Mouse (Mus musculus) forebrain, embryonic 14.5 days (tissue): ENCODE measurements around the gene Cnpy3. TPM values are rescaled to one million over a fixed set of nuclear protein-coding genes. Genes with fewer than 3 reads are reported as not detected.

Experiments
- ATAC-seq: fragments of 200-750 bp; cut with Nextera tagmentation; 2 replicates; pipeline ENCODE4 v1.8.0; 2017; ENCODE audit warnings: mild to moderate bottlenecking, moderate library complexity
- DNase-seq: peaks from one replicate; pipeline ENCODE4 v3.0.0-alpha.2; 2015; ENCODE audit warnings: low spot score
- H3K27ac ChIP-seq: fragments of 300-500 bp; sonication (generic); 2 replicates; pipeline ENCODE4 v1.5.1; 2014; ENCODE audit warnings: low read depth, mild to moderate bottlenecking, control low read depth, low read length, moderate library complexity
- H3K27me3 ChIP-seq: fragments of 300-500 bp; sonication (generic); replicated peaks from 2 replicates; pipeline ENCODE4 v1.6.1; 2014; ENCODE audit warnings: low read length, control low read depth, mixed read lengths; ENCODE audit not compliant: control insufficient read depth, insufficient read depth
- H3K36me3 ChIP-seq: fragments of 300-500 bp; sonication (generic); 2 replicates; pipeline ENCODE4 v1.6.1; 2014; ENCODE audit warnings: low read length, control low read depth; ENCODE audit not compliant: control insufficient read depth, insufficient read depth
- H3K4me1 ChIP-seq: fragments of 300-500 bp; sonication (generic); 2 replicates; pipeline ENCODE4 v1.6.1; 2014; ENCODE audit warnings: antibody characterized with exemption, low read length, control low read depth; ENCODE audit not compliant: control insufficient read depth, insufficient read depth
- H3K4me2 ChIP-seq: fragments of 300-500 bp; sonication (generic); 2 replicates; pipeline ENCODE4 v1.6.1; 2014; ENCODE audit warnings: mild to moderate bottlenecking, control low read depth, low read length
- H3K4me3 ChIP-seq: fragments of 300-500 bp; sonication (generic); 2 replicates; pipeline ENCODE4 v1.5.1; 2014; ENCODE audit warnings: low read depth, low read length, control low read depth
- H3K9ac ChIP-seq: fragments of 300-500 bp; sonication (generic); 2 replicates; pipeline ENCODE4 v1.6.1; 2014; ENCODE audit warnings: mild to moderate bottlenecking, low read length, control low read depth, moderate library complexity
- H3K9me3 ChIP-seq: fragments of 300-500 bp; sonication (generic); replicated peaks from 2 replicates; pipeline ENCODE4 v1.6.1; 2016; ENCODE audit warnings: low read length, control low read depth, mixed read lengths; ENCODE audit not compliant: control insufficient read depth
- WGBS: fragments of 180-500 bp; shearing (Covaris S2); extraction: QIAGEN DNeasy Blood & Tissue Kit; methylation state at CpG from one replicate; pipeline ENCODE4 v1.1.7; 2014; 5-methylcytosine and 5-hydroxymethylcytosine counted together
- polyA plus RNA-seq: library from polyadenylated mRNA; unstranded; fragments of >200 nt; fragmentation: Nextera tagmentation; extraction: Ambion mirVana; gene quantifications from 2 replicates; pipeline ENCODE4 v1.2.1, GENCODE M21; 2014

Cnpy3 gene
- polyA plus RNA-seq, 1 experiment from 2014 or later, result 54.1 TPM

DNA sequence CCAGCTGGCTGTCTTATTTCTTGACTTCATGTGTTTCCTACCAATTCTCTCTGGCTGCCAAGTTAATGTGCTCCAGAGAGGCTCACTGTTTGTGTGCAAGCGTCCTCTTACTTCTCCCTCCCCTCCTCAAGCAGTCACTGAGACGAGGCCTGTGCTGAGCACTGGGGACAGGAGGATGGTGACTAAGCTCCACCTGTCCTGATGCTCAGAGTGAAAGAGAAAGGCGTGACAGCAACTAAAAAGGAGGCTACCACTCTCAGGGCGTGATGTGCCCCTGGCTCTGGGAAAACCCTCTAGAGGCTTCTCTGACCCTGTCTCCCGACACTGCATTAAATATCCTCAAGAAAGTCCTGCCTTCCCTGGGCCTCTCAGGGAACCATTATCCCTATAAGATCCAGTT lies 2.7 kb downstream of the Cnpy3 start:
- H3K9ac ChIP-seq, result no peak overlapping the region
- peaks cover 25% of the 10 kb centered on the region for H3K36me3 ChIP-seq
- H3K27ac ChIP-seq, result no peak overlapping the region
- 95% methylated on average over 5 of the region's 5 CpGs for WGBS
- H3K4me1 ChIP-seq, result peaks cover 13% of the 10 kb centered on the region
- ATAC-seq, result no peak
- H3K4me3 ChIP-seq, result no peak overlapping the region
- DNase-seq, result no peak
- no peak overlapping the region for H3K4me2 ChIP-seq
- H3K27me3 ChIP-seq, result no peaks in the 10 kb centered on the region
- H3K9me3 ChIP-seq, result no peaks in the 10 kb centered on the region

DNA sequence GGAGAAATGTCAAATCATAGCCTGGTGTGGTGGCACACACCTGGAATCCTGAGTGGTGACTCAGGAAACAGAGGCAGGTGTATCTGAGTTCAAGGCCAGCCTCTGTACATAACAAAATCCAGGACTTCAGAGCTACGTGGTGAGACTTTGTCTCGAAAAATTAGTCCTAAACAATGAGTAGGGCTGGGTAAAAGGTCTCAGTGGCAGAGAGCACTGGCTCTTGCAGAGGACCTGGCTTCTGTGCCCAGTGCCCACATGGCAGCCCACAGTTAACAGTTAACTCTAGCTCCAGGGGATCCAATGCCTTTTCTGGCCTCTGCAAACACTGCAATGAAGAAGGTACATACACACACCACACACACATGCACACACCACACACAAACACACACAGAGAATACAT lies 4.2 kb downstream of the Cnpy3 start:
- peaks cover 35% of the 10 kb centered on the region for H3K36me3 ChIP-seq
- H3K27ac ChIP-seq, result no peak overlapping the region
- 90% methylated on average over 2 of the region's 2 CpGs for WGBS
- no peak for DNase-seq
- no peak overlapping the region for H3K9ac ChIP-seq
- H3K4me1 ChIP-seq, result peaks cover 13% of the 10 kb centered on the region
- no peaks in the 10 kb centered on the region for H3K9me3 ChIP-seq
- no peak for ATAC-seq
- no peak overlapping the region for H3K4me3 ChIP-seq
- no peak overlapping the region for H3K4me2 ChIP-seq
- no peaks in the 10 kb centered on the region for H3K27me3 ChIP-seq

DNA sequence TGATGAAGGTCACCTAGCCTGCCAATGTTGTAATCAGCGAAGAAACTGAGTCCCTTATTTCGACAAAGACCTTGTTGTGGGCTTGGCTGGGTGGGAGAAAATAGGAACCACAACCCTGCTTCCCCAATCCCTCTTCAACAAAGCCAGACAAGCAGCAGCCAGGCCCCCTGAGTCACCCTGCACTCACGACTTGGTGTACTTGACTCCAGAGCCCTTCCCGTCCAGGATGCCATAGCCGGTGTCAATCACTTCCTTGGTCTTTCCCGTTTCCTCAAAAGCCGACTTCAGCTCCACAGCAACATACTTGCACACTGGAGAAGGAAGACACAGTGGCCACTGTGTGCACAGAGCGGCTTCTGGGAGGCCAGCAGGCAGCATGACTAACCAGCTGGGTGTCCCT lies 4.8 kb downstream of the Cnpy3 start:
- Histone ChIP-seq H3K27ac (no peak overlapping the region), H3K36me3 (peaks cover 39% of the 10 kb centered on the region), H3K4me2 (no peak overlapping the region), H3K9me3 (no peaks in the 10 kb centered on the region), H3K27me3 (no peaks in the 10 kb centered on the region), H3K4me3 (no peak overlapping the region), H3K4me1 (peaks cover 8% of the 10 kb centered on the region), H3K9ac (no peak overlapping the region)
- ATAC-seq (no peak), DNase-seq (no peak)
- WGBS, result 86% methylated on average over 8 of the region's 8 CpGs

DNA sequence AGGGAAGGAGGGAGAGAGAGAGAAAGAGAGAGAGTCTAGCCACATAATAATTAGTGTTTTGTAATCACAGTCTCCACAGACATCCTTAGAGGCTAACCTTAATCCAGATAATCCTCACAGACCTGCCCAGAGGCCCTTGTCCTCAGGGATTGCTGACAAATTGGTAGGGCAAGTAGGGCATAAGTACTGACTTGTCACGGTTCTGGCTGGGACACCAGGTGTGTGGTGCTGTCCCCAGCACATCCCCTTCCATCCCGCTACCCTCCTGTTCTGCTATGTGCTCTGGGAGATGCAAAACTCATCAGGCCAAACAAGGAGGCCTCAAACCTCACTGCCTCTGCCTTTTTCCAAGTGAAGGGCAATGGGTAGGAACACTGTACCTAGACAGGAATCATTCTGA lies 6.5 kb downstream of the Cnpy3 start:
- Histone ChIP-seq H3K9ac (no peak overlapping the region), H3K4me1 (peaks cover under 1% of the 10 kb centered on the region), H3K27ac (no peak overlapping the region), H3K36me3 (peaks cover 39% of the 10 kb centered on the region), H3K4me2 (no peak overlapping the region), H3K27me3 (no peaks in the 10 kb centered on the region), H3K9me3 (no peaks in the 10 kb centered on the region), H3K4me3 (no peak overlapping the region)
- no peak for ATAC-seq
- DNase-seq, result no peak
- 62% methylated on average over 2 of the region's 2 CpGs for WGBS

DNA sequence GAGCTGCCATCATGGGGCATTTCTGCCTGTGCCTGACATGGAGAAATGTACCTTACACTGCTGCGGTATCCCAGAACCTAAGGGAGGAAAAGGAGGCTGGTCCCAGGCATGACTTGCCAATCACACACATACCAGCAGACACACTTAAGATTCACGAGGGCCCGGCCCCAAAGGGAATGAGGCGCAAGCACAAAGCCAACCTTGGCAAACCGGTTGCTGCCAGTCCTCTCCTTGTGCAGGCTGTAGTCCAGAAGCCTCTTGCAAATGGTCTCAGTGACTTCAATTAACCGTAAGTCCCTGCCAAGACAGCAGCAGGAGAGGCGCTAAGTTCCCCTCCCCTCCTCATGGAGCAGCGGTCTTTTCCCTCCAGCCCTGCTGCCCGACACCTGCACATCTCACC lies 9.0 kb downstream of the Cnpy3 start:
- no peak overlapping the region for H3K4me3 ChIP-seq
- no peaks in the 10 kb centered on the region for H3K4me1 ChIP-seq
- peaks cover 39% of the 10 kb centered on the region for H3K36me3 ChIP-seq
- no peak overlapping the region for H3K4me2 ChIP-seq
- no peaks in the 10 kb centered on the region for H3K9me3 ChIP-seq
- no peak overlapping the region for H3K27ac ChIP-seq
- H3K9ac ChIP-seq, result no peak overlapping the region
- DNase-seq (no peak), ATAC-seq (no peak)
- no peaks in the 10 kb centered on the region for H3K27me3 ChIP-seq
- 89% methylated on average over 9 of the region's 9 CpGs for WGBS

DNA sequence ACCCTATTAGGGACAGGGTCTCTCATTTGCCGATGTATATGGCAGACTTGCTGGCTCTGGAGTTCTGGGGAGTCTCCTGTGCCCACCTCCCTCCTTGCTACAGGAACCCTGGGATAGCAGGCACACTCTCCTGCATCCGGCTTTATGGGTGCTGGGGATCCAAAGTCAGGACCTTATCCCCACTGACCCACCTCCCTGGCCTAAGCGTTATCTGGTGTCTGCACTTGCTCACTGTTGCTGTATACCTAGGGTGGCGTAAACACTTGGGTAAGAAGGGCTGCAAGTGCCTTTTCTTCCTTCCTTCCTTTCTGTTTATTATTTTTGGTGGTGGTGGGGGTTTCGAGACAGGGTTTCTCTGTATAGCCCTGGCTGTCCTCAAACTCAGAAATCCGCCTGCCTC lies 10.7 kb downstream of the Cnpy3 start:
- no peak for ATAC-seq
- over 99% methylated on average over 6 of the region's 6 CpGs for WGBS
- Histone ChIP-seq H3K4me1 (no peaks in the 10 kb centered on the region), H3K4me3 (no peak overlapping the region), H3K9me3 (no peaks in the 10 kb centered on the region), H3K36me3 (peaks cover 41% of the 10 kb centered on the region), H3K27ac (no peak overlapping the region), H3K4me2 (no peak overlapping the region), H3K27me3 (no peaks in the 10 kb centered on the region), H3K9ac (no peak overlapping the region)
- no peak for DNase-seq

DNA sequence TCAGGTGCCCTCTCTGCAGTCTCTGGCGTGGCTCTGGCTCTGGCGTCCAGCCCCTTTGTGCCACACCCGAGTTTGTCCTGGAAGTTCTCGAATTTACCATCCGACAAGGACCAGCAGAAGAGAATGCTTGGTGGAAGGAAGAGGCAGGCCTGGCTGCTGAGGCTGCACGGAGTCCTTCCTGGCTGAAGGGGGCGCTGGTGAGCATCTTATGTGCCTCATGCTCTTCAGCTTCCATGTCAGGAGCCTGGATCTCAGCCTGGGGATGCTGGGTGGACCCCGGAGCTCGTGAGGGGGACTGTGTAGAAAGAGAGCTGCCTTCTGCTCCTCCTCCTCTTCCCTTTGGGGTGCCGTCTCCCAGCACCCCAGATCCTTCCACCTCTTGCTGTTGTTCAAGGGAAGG lies 15.9 kb downstream of the Cnpy3 start:
- H3K27ac ChIP-seq, result no peak overlapping the region
- H3K9me3 ChIP-seq, result no peaks in the 10 kb centered on the region
- no peak overlapping the region for H3K9ac ChIP-seq
- H3K4me2 ChIP-seq, result no peak overlapping the region
- peaks cover 28% of the 10 kb centered on the region; the same call in 1 of the 2 replicates for H3K36me3 ChIP-seq
- no peak for DNase-seq
- no peak for ATAC-seq
- no peaks in the 10 kb centered on the region for H3K4me1 ChIP-seq
- no peaks in the 10 kb centered on the region for H3K27me3 ChIP-seq
- no peak overlapping the region for H3K4me3 ChIP-seq
- 63% methylated on average over 9 of the region's 10 CpGs for WGBS

DNA sequence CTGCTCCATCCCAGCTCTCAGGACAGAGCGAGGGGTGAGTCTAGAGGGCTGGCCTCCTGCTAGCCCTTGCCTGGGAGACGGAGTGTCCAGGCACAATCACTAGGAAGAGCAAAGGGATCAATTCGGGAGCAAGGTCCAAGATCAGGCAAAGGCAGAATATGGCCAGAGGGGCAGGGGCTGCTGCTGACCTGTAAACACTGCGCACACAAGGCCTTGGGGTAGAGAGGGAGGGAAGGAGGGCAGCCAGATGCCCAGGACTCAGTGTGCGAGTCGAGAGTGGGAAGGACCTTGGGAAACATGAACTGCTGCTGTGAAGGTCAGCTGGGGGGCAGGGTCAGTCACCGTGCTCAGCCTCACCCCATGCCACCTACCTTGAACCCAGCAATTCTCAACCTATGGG lies 16.7 kb downstream of the Cnpy3 start:
- no peak overlapping the region for H3K27ac ChIP-seq
- ATAC-seq (no peak), DNase-seq (no peak)
- no peaks in the 10 kb centered on the region for H3K9me3 ChIP-seq
- no peaks in the 10 kb centered on the region for H3K27me3 ChIP-seq
- no peak overlapping the region for H3K4me2 ChIP-seq
- no peaks in the 10 kb centered on the region for H3K4me1 ChIP-seq
- no peak overlapping the region for H3K9ac ChIP-seq
- WGBS, result 95% methylated on average over 7 of the region's 7 CpGs
- no peak overlapping the region for H3K4me3 ChIP-seq
- H3K36me3 ChIP-seq, result peaks cover 28% of the 10 kb centered on the region; the same call in 1 of the 2 replicates

DNA sequence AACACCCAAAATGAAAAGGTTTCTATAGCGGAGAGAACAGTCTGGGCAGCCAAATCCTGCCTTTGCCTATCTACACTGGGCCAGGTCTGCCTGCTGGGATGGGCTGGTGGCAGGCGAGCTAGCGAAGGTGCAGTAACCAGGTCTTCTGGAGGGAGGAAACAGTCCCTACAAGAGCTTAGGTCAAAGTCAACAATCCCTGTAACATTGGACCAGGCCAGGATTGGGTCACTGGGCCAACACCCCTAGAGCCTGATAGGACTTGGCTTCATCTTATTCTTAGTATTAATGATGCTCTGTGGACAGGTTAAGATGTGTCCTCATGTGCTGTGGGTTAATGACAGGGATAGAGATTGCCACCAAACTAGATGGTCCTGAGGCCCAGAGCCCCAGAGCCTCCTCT lies 18.0 kb downstream of the Cnpy3 start:
- no peak for ATAC-seq
- no peak for DNase-seq
- H3K4me3 ChIP-seq, result no peak overlapping the region
- no peaks in the 10 kb centered on the region for H3K4me1 ChIP-seq
- 93% methylated on average over 3 of the region's 3 CpGs for WGBS
- peaks cover 28% of the 10 kb centered on the region; the same call in 1 of the 2 replicates for H3K36me3 ChIP-seq
- H3K4me2 ChIP-seq, result no peak overlapping the region
- no peak overlapping the region for H3K27ac ChIP-seq
- no peak overlapping the region for H3K9ac ChIP-seq
- H3K9me3 ChIP-seq, result no peaks in the 10 kb centered on the region
- H3K27me3 ChIP-seq, result peaks cover 2% of the 10 kb centered on the region; the same call in 1 of the 2 replicates
